Mouse (Mus musculus) CH12F3 (cell line): ENCODE results near the gene Armc3.
"Not testable (repeated sequence)": the region's sequence is repeated elsewhere in the genome, so short reads cannot be mapped to it uniquely, and the experiment has no call there.

Source experiments
- in situ Hi-C: fragments of 300-500 bp; cut with MboI; formaldehyde crosslinking; loops from 2 replicates; pipeline ENCODE4 v1.14.3; 2020; ENCODE audit warnings: low sequenced_read_pairs

Gene Armc3

DNA sequence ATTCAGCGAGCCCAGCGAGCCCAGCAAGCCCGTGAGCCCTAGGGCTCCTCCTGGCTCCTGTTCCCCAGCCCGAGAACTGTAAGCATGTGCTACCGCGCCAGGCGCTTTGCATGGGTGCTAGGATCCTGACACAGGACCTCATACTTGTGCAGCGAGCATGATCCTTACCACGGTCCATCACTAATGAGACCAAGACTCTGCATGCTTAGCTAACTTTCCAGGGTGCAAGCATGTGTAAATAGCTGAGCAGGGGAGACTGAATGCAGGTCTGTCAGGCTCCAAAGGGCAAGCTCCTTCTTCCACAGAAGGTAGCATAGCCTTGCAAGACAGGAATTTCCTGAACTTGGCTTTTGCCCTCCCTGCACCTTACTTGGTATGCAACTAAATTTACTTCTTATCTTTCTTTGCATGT, 71.6 kb downstream of the Armc3 start:
- in situ Hi-C loops = loop anchor here (10.0 kb wide), 1 partner anchor 406 kb away; no protein-coding TSS in a partner anchor

- in situ Hi-C loops = loop anchor here (10.0 kb wide), 1 partner anchor 410 kb away; no protein-coding TSS in a partner anchor
These were observed 75.5 kb downstream of the Armc3 start for GRCm38 (mm10) chr2:19274583-19274982.

DNA sequence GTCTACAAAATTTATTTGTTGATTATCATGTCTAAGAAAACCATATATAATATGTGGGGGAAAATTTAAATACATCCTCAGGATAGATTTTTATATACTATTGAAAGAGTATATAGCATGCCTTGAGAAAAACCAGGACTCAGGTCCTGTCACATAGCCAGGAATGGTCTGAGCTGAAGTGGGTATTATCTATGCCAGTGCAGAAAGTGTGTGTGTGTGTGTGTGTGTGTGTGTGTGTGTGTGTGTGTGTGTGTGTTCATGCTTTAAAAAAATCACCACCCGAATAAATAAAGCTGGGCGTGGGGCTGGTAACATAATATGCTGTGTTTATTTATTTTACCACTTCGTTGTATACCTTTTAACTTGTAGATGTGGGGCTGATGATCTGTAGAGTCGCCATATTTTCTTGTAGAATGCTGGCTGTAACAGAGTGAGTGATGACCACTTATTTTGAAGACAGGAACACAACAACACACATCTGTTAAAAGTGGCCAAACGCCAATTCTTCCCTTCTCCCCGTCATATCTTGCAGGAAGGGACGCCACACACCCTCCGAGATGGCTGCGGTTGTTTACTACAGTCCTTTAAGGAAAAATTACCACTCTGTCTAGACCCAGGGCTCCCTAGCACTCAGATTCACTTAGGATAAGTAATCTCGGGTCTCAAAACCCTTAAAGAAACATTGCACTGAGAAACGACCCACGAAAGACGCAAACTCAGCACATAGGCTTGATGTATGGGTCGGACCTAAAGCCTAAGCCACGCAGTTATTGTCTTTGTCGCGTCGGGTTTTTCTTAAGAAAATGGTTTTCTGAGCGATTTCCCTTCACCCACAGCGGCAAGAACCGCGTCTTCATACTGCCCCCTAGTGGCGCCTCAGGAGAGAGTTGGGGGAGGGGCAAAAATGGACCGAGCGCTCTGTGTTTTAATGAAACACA, 76.8 kb downstream of the Armc3 start:
- in situ Hi-C loops = loop anchor here (10.0 kb wide), 1 partner anchor 411 kb away; no protein-coding TSS in a partner anchor

GRCm38 (mm10) chr2:19280331-19280730, 81.2 kb downstream of the Armc3 start:
- in situ Hi-C loops = no loop called here

GRCm38 (mm10) chr2:19292366-19292765, 93.3 kb downstream of the Armc3 start:
- in situ Hi-C loops = no loop called here

DNA sequence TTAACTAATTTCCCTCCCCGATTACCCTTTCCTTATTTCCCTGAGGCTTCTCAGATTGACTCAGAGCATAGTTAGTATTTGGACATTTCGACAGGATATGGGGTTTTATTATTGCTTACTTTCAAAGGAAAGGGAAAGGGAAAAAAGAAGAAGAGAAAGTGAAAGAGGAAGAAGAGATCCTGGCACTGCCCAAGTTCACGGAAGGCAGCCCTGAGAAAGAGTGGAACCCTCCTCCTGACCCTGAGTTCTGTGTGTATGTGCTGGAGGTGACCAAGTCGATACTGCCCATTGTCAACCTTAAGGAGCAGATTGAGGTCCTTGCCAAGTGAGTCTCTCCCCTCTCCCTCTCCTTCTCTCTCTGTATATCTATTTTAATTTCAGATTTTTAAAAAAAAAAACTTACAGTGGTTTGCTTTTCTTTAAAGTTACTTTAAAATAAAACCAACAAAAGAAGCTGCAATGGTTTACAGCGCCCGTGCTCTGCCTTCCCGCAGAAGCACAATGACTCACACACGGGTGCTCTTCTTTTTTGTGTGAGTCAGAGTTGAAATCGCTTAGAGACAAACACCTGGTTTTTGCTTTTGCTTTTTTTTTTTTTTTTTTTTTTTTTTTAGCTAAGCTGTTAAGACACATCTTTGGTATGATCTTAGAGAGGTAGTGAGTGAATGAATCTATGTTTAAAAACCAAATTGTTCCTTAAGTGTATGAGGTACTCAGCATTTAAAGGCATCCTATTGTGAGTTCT, 101.4 kb downstream of the Armc3 start:
- in situ Hi-C loops = no loop called here

DNA sequence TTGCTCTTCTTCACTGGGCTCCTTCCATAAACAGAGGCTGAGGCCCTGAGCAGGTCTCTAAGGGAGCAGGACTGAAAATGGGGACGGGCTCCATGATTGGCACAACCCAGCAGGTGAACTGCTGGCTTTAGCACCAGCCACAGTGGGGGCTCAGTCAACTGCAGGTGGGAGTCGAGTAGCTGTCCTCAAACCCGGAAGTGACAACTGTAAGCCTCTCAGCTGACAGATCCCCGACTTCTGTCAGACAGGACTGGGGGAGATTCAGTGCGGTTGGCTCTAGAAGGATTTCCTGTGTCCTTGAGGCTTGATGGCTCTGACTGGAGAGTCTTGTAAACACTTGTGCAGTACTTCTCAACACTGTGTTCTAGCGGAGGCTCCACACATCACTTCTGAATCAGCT, 102.1 kb downstream of the Armc3 start:
- in situ Hi-C loops = no loop called here

- in situ Hi-C loops = not testable (repeated sequence)
These were observed 104.0 kb downstream of the Armc3 start for GRCm38 (mm10) chr2:19303087-19303486.

DNA sequence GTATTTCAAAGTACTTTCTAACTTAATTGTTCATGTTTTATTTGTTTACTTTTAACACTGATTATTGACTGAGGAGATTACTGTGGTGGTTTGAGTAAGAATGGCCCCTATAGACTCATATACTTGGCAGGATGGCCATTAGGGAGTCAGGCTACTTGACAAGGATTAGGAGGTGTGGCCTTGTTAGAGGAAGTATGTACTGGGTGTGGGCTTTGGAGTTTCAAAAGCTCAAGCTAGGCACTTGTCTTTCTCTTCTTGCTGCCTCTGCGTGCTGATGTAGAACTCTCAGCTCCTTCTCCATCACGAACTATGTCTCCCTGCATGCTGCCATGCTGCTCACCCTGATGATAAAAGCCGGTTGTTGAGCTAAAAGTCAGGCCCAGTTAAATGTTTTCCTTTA, 111.4 kb downstream of the Armc3 start:
- in situ Hi-C loops = no loop called here

GRCm38 (mm10) chr2:19316056-19316455, 117.0 kb downstream of the Armc3 start:
- in situ Hi-C loops = no loop called here

- in situ Hi-C loops = no loop called here
These were observed 117.6 kb downstream of the Armc3 start for GRCm38 (mm10) chr2:19316691-19317090.

GRCm38 (mm10) chr2:19317151-19317812, 118.2 kb downstream of the Armc3 start:
- in situ Hi-C loops = not testable (repeated sequence)

- in situ Hi-C loops = no loop called here
These were observed 119.4 kb downstream of the Armc3 start for GRCm38 (mm10) chr2:19318499-19318898.

DNA sequence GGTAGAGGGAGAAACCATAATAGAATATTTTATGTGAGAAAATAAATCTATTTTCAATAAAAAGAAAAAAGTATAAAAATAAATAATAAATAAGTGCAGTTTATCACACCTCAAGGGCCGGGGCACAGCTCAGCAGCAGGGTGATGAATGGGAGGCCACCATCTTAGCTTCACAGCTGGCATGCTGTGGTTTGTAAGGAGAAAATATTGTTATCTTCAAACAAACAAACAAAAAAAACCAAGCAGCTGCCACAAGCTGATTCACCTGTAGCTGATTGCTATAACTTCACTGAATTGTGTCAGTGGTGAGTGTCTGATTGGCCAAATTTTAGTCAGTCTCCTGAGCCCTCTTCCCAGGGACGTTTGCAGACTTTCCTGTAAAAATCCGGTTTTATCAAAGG, 120.2 kb downstream of the Armc3 start:
- in situ Hi-C loops = no loop called here

- in situ Hi-C loops = no loop called here
These were observed 123.3 kb downstream of the Armc3 start for GRCm38 (mm10) chr2:19322448-19322847.

- in situ Hi-C loops = no loop called here
These were observed 127.3 kb downstream of the Armc3 start for GRCm38 (mm10) chr2:19326376-19326775.

DNA sequence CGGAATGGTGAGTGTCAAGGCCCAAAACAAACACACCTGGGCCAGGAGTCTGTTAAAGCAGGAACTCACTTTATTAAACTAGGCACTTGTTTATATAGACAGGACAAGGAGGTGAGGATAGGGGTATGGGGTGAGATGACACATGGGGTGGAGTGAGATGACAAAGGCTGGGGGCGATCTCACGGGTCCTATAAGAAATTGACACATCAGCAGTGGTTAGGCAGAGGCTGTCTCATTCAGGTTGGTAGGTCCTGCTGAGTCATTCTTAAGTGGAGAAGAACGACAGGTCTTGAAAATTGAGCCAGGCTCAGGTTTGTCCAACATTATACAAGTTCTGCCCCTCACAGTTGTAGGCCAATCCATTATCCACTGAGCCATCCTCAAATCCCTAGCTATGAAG, 128.7 kb downstream of the Armc3 start:
- in situ Hi-C loops = no loop called here

DNA sequence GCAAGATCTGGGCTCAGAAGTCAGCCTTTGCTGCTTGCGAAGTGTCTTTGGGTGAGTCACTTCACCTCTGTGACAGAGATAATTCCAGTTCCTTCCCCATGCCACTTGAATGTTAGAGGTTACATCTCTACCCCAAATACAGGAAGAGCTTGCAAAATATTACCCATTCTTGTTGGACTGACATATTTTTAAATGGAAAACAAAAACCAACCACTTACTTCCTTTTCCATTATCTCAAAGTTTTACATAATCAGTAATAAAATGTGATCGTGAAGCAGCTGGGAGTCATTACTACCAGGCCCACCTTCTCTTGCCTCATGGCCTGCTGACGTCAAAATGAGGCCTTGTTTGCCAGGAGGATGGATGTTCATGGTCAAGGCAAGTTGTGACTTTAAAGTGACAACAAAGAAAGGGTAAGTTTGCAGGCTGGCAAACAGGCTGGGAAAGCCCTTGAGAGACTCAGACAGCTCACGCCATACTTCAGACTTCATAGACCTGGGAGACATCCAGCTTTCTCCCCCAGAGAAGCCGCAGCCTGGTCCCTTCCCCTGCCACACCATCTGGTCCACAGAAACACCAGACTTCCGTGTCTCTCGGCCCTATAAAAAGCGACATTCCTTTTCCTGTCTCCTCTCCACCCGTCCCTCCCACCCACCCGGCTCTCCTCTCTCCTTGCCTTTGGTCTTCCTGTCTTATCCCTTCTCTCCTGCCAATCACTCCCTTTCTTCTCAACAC, 145.0 kb downstream of the Armc3 start:
- in situ Hi-C loops = no loop called here

GRCm38 (mm10) chr2:19344636-19345413, 145.7 kb downstream of the Armc3 start:
- in situ Hi-C loops = no loop called here
